Mouse (Mus musculus) MN1 (cell line): ENCODE results near the gene Bcas1.
"Not testable (repeated sequence)": the region's sequence is repeated elsewhere in the genome, so short reads cannot be mapped to it uniquely, and the experiment has no call there.

Experiments
- DNase-seq: peaks from one replicate; pipeline ENCODE4 v3.0.0-alpha.2; 2016; ENCODE audit warnings: low spot score

The Bcas1 gene

DNA sequence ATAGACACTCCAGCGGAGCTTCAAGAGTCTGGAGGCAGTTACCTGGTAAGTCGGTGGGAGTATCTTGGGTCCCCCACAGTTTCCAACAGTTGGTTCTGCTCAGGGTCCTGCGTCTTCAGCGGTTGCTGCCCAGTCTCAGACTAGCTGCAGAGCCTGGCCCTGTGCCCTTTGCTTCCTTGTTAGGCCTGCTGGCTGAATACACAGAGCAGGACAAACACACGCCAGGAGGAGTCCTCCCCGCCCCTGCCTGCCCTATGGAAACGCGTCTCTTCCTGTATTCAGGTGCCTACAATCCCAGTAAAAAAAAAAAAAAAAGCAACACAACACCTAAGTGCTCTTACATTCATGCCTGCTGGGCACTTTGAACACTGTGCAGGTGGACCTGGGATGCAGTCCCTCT lies at the start of gene Bcas1:
Gene Bcas1, minus strand, starts transcription at position 142 of the 400 bp plus-strand sequence.
- DNase-seq, result no peak

DNA sequence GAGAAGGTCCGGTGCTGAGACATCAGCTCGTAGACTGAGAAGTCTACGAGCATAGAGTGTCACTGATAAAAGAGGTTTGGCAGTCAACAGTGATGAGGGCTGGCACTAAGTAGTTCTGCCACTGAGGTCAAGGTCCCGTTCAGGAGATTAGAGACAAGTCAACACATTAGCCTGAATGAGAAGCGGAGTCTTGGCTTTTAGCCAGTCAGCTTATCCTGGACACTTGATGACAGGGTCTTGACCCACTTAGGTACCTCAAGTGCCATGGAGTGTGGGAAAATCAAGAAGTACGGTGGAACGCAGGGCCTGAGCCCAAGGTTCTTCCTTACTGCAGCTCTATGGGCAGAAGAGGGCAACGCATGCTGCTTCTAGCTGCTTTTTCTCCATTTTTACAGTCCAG lies 49.0 kb upstream of the Bcas1 start:
- no peak for DNase-seq

DNA sequence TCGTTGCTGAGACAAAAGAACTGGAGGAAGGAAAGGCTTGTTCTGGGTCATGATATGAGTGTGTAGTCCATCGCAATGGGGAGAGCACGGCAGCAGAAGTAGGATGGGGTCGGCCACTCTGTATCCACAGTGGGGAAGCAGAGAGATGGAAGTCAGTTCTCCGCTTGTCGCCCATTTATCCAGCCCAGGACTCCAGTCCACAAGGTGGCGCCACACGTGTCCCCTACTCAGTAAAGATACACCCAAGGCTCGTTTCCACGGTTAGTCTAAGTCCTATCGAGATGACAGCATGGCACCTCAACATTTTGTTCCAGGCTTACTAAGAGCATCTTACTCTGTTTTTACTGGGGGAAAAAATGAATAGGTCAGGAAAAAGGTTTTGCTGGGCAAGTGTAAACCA lies 48.6 kb upstream of the Bcas1 start:
- no peak for DNase-seq

DNA sequence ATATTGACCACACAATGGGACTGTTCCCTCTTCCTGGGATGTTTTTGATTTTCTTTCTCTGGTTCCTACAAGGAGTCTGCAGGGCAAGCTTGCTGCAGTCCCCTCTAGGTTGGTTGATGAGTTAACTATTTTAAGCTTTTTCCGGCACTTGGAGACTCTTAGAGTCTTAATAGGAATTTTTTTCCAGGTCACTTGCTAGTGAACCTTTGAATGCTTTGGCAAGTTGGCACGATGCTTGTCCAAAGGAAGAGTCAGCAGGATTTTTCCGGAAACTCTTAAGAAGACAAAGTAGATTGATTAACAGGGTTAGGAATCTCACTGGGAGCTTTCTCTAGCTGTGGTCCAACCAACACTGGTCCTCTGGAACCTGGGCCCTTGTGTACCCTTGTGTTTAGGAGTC lies 47.5 kb upstream of the Bcas1 start:
- no peak for DNase-seq

DNA sequence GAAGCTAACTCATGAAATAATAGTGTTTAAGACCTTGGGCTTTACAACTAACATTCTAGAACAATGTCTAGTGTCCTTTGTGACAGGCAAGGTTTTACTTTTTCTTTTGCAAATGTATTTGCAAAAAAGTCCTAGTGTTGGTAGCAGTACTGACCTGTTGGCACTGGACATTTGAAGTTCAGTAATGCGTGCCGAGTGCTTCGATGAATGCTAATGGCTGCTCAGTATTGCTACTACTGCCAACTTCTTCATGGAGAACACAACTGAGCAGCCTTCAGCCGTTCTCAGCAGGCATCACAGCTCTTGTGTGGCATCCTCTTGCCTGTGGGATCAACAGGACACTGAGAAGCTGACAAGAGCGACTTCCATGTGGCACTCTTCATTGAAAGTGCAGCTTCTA lies 46.5 kb upstream of the Bcas1 start:
- DNase-seq, result no peak

DNA sequence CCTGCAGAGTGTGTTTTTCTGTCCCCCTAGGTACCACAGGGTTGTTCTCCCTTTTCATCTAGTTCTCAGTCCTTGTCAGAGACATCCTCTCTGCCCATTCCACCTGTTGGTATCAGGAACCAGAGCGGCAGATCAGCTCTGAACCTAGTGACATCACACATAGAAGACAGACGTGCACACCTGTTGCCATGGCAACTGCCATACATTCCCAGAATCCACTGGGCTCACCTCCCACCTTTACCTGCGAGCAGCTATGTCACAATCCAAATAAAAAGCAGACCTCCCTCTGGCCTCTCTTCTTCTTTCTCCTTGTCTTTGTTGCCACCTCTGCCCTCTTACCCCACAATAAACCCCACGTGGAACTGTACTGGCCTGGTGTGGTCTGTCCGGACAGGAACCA lies 42.9 kb upstream of the Bcas1 start:
- DNase-seq, result no peak

DNA sequence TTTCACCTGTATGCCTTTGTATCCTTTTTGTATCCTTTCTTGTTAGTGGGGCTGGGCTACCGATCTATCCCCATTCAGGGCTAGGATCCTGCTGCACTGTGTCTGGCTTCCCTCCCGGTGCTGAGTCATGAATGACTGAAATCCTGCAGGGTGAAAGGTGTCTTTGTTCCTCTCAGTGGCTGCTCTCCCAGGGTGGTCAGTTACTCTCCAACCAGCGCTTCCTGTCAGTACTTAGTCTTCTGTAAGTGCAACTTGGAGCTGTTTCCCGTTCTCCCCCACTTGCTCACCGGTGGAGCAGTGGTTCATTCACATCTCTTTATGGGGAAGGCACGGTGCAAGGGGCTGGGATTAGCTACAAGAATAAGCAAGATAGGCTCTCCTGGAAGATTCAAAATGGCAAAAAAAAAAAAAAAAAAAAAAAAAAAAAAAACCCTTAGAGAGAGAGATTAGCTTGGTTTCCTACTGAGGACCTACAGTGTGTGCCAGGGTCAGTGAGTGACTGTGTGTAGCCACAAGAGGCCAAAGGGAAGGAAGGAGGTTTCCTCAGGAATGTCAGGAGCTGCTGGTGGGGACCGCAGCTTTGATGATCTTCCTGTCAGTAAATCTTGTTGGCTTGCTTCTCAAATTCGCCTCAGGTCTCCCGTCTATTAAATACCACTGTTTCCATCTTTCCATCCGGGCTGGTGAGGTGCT lies 42.1 kb upstream of the Bcas1 start:
- peak; percentile 49 for DNase-seq

DNA sequence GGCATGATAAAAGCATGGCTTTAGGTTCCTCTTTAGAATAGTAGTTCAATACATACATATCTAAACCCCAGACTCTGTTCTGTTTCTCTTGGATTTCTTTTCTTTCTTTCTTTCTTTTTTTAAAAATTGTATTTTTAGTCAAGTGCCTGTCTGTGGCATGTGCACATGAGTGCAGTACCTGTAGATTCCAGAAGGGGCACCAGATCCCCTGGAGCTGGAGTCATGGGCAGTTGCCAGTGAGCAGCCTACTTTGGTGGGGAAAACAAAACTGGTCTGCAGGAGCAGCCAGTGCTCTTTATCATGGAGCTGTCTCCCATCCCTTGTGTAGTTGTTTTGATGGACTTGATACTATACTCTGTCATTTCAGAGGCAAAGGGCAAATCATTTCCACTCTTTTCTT lies 40.4 kb upstream of the Bcas1 start:
- DNase-seq, result no peak

DNA sequence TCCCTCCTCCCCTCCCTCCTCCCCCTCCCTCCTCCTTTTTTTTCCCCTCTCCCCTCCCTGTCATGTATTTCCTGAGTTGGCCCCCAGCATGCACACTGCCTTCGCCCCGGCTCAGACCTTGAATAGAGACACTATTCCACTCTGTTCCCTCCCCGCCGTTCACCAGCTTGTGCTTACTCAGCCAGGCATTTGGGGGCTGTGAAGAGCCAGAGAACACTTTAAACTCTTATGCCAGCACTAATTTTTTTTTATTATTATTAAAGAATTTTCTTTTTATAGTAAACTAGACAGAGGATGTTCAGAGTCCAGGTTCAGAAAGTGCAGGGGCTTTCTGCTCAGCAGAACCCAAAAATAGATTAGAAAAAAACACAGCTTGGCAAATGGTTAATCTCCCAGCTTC lies 37.2 kb upstream of the Bcas1 start:
- DNase-seq, result no peak

DNA sequence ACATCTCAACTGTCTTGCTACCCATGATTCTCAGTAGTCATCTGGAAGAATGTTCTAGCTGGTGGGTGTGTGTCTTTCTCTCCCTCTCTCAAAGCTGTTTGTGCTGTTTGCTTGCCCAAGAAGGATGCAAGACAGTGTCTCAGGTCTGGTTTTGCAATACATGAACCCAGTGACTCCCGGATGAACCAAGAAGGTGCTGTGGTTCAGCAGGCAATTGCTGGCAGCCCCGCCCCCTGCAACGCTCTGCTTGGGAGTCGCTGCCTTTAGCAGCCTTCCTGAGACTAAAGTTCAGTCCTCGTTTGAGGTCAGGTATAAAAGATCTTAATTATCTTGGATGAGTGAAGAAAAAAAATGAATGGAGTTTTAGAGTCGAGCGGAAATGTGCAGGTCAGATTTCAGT lies 34.0 kb upstream of the Bcas1 start:
- no peak for DNase-seq

DNA sequence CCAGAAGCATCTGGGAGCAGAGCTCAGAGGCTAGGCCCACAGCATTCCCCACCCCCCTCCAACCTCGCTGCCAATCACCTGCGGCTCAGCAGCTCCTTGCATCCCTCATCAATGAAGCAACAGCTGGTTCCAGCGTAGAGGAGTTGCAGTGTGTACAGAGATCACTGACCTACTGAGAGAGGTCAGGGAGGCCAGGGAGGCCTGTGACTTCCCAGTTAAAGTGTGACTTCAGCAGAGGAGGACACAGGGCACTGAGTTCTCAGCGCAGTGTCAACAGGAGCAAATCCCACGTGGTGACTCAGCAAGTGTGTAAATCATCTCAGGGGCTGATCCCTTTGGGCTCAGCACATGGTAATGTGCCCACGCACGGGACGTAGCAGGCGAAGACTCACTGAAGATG lies 32.2 kb upstream of the Bcas1 start:
- no peak for DNase-seq

DNA sequence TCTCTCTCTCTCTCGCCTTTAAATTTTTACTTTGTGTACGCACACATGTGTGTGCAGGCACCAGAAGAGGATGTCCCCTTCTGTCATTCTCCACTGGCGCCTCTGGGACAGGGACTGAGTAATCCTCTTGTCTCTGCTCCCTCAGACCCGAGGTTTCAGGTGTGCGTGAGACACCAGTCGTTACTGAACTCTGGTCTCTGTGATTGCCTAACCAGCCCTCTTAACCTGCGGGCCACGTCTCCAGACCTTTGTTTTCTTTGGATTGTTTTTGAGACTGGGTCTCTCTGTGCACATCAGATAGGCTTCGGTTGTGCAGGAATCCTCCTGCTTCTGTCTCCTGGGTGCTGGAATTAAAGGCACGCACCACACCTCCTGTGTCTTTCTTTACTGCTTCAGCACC lies 31.5 kb upstream of the Bcas1 start:
- no peak for DNase-seq

DNA sequence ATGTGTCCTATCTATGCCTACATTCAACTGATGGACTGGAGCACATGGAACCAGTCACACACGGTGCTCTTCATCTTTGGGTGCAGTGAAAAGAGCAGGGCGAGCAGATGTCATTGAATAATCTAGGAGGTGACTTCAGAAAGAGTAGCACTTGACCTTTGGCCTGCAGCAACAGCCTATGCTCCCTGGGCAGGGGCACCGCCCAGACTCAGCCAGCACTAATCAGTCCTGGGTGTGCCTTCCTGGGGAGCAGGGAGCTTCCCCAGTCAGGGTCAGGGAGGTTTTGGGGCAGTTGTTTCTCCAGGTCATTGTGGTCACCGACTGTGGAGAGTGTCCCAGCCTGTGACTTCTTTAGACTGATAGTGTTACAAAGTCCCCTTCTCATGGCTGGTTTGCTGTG lies 26.2 kb upstream of the Bcas1 start:
- DNase-seq, result not testable (repeated sequence)

DNA sequence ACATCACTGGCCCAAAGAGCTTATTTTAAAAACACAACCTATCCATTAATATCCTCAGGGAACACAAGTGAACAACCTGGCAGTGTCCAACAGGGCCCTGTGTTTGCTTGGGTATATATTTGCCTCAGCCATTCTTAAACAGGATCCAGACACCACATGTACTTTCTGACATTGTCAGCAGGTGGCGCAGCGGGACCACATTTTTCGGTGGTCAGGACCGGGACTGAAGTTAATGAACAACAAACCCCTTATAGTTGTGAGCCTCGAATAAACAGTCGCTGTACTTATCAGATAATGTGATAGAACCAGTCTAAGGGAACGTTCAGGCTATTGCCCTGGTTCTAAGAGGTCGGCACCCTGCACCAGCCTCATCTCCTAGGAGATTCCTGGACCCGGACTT lies 23.3 kb upstream of the Bcas1 start:
- DNase-seq, result peak; percentile 82

DNA sequence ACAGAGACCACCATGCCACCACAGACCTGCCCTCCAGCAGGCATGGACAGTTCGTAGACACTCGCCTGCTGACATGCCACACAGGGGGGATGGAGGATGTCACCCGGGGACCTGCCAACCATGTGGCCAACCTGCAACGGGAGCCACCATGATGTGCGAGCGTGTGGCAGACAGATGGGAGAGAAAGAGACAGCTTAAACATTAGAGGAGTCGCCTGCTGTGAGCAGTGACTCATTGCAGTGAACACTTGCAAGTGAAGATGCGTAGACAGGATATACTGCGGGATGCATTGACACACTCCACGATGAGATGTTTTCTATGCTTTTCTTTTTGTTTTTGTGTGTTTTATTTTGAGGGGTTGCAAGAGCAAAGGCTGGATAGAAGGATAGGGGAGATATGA lies 20.0 kb upstream of the Bcas1 start:
- DNase-seq, result no peak

DNA sequence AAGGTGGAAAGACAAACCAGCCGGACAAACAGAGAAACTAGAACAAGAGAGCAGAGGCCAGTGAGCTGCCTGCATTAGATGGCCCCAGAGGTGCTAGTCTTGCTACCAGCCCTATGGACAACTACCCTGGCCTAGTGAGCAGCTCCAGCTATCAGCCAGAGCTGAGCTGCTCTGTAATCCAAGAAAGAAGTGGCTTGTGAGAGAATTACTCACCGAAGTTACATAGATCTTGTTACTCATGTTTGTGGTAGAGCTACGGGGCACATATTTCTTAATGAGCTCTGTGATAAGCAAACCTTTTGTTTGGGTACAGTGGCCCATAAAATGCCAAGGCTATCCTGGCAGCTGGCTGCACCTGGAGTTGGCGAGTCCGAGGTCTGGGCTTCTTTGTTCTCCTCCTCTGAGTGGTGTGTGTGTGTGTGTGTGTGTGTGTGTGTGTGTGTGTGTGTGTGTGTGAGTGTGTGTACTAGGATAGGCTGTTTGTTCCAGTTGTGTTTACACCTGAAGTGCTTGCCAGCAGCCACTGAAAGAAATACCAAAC lies 19.3 kb upstream of the Bcas1 start:
- no peak for DNase-seq

DNA sequence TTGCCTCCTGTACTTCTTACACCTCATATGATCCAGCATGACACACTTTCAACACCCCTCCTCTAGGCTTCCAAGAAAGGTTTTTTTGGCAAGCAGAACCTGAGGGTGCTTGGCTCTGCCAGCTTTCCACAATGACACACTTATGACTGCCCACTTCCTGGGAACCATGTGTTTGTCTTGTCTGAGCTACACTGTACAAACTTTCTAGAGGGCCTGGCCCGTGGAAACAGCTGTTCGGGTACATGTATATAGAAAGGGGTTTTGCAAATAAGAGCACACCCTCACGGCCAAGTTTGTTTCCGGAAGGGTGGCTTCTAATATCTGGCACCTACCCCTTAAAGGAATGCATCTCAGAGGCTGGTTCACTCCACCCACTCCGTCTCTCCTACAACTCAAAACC lies 18.2 kb upstream of the Bcas1 start:
- no peak for DNase-seq

DNA sequence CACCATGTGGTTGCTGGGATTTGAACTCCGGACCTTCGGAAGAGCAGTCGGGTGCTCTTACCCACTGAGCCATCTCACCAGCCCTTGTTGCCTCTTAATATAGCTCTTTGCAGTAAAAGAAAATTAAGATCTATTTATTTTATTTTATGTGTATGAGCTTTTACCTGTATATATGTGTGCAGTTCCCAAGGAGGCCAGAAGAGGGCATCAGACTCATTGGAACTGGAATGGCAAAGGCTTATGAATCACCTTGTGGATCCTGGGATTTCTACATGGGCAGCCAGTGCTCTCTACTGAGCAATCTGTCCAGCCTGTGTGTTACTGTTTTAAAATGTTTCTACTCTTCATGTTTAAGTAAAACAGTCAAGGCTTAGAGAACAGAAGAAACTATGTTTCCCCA lies 14.9 kb upstream of the Bcas1 start:
- DNase-seq, result no peak

DNA sequence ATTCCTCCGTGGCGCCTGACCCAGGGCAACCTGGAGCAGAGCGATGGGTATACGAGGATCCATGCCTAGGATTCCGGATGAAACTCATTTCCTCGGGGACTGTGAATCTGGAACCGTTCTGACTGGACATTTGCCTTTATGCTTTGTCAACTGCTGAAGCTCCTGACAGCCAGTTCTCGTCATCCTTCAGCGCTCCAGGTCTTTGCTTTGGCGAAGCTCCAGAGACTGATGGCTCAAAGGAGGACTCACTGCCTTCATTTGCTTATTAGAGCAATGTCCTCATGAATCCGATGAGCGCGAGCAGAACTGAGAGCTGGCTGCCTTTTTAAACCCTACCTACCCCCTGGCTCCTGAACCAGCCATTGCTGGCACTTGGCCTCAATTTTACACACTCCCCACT lies 11.1 kb upstream of the Bcas1 start:
- DNase-seq, result peak; percentile 45

DNA sequence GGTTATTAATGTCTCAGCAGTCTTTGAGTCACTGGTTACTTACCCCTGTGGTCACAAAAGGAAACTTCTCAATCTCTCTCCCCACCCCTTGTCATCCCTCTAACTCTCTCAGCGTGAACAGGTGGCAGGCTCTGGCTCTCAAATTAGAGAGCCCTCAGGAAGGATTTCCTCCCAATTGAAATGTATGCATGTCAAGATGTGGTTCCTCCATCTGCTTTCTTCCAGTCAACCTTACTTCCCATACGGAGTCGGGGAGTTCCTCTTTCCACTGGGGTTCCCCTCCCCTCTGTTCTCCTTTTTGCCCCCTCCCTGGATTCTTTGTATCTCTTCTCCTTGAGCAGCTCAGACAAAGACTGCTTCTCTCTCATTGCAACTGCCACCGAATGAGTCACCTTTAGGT lies 8.6 kb upstream of the Bcas1 start:
- DNase-seq, result no peak

DNA sequence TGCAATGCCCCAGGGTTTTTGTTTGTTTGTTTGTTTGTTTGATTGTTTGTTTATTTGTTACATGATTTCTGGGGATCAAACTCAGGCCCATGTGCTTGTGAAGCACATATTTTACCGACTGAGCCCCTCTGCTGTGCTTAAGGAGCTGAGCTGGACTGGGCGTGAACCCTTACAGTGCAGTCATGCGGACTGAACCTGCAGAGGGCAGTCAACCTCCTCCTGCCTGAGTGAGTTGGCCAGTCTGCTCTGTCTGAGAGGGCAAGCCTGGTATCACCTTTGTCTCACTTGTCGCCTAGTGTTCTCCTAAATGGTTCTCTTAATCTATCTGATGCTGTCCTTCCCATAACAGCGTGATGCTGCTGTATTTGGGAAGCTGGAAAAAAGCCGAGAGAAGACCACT lies 4.5 kb upstream of the Bcas1 start:
- DNase-seq, result no peak

DNA sequence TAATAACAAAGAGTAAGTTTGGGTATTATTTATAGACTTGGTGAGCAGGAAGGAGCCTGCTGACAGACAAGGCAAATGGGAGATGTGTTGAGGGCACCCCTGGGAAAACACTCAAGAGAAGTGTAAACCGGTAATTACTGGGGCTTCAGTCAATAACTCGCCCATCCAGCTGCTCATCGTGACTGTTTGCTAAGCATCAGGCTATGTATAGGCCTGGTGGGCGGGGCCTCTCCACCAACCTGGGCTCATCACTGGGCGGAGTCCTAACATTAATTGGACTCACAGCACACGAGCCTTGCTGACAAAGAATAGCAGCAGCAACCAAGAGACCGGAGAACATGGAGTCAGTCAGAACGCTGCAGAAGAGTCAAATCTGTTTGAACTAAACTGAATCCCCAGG lies 1.3 kb upstream of the Bcas1 start:
- no peak for DNase-seq

DNA sequence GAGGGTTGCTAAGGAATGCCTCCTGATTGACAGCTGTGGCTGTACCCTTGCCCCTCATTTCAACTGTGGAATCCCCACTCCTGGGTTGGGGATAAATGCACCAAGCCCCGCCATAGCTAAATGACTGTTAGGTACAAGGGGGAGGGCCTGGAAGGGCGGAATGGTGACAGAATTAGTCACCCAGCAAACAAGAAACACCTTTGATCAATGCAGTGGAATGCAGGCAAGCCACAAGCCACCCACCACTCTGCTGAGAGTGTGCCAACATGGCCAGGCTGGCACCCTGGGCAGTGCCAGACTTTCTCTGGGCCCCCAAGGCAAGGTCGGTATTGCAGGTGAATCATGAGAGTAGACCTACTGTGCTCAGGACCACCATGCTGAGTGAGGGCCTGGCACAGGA lies 3.5 kb downstream of the Bcas1 start:
- no peak for DNase-seq

DNA sequence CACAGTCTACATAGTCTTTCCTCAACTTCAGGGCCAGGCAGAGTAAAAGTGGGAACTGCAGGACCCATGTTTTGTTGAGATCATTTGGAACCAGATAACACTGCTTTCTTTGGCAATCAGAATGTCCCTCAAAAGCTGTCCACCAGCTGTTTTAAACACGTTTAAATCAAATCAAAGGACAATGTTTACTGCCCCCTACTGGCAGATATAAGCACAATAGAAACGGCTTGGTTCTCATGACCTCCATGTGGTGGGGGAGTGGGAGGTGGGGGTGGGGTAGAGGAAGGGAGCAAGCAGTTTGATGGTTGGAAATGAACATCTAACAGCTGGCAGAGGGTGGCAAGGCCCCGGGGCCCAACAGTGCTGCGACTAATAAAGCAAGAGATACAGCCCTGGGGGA lies 5.7 kb downstream of the Bcas1 start:
- no peak for DNase-seq

DNA sequence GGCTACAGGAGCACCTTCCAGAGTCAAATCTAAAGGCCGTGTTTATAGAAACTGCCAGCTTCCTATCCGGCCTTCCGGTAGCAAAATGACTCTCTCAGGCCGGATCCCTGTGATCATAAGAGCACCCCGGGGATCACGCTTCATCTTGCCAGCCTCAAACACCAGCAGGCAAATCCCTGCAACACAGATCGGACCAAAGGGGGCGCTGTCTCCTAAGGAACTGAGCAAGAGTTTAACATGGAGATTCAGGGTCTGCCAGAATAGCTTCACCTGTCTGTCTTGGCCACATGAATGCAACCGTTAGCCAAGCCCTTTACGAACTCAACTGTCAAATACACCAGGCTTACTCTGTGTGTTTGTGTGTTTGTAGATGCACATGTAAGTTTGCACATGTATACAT lies 8.9 kb downstream of the Bcas1 start:
- no peak for DNase-seq
